Mouse (Mus musculus): ENCODE measurements around the gene Pax7. TPM values are rescaled to one million over a fixed set of nuclear protein-coding genes. Genes with fewer than 3 reads are reported as not detected.

Gene Pax7
- polyA plus RNA-seq, 1 experiment from 2014 or later: 0.90 TPM

DNA sequence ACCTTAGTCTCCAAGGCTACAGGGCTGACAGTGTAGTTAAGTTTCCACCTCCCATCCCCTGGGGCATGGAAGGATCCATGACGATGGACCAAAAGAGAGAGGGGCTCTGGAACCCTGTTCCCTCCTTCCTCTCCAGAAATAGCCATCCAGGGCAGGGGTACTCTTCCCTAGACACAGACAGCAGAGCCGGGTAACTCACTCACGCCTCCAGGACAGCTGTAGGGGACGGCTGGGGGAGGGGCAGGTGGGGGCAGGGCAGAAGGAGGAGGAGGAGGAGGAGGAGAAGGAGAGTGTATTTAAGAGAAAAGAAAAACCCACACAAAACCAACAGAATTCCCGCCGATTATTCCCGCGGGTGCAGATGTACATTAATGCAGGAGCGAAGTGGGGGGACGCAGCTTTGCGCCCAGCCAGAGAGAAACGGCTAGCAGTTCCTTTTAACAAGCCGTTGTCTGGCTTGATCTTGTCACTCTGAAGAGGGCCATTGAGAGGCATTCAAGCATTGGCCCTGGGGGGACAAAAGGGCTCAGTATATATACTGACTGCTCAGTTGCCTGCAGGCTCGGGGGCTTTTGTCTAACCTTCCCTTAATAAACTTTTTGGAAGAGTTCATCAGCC, 26.0 kb downstream of the Pax7 start:
- no peak overlapping the region for H3K4me3 ChIP-seq
- 0 out of 2 replicates have a peak overlapping the region, but pooled peaks have one; percentile 4 for H3K4me2 ChIP-seq (replicated peaks)
- H3K4me1 ChIP-seq: peaks cover 29% of the 10 kb centered on the region
- no peak overlapping the region for H3K9ac ChIP-seq
- no peak for ATAC-seq (ENCODE audit: low FRiP score, low read depth)
- no peaks in the 10 kb centered on the region for H3K9me3 ChIP-seq
- no peak overlapping the region for H3K27ac ChIP-seq
- no peaks in the 10 kb centered on the region for H3K36me3 ChIP-seq
- WGBS: 5% methylated on average over 14 of the region's 14 CpGs
- H3K27me3 ChIP-seq: peaks cover 94% of the 10 kb centered on the region

DNA sequence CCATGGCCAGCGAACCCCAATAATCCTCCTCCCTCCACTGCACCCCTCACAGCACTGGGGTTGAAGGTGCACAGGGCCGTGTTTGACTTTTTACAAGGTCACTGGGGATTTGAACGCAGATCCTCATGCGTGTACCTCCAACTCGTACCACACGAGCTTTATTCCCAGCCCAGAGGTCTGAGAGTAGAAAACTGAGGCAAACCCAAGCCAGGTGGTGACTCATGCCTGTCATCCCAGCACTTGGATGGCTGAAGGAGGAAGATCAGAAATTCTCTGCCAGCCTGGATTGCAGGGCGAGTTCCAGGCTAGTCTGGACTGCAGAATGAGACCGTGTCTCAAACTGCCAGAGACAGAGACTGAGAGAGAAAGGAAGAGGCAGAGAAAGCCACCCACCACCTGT, 28.4 kb downstream of the Pax7 start:
- Histone ChIP-seq H3K9ac (no peak overlapping the region), H3K4me2 (replicated peaks) (no peak overlapping the region), H3K36me3 (no peaks in the 10 kb centered on the region), H3K4me1 (peaks cover 18% of the 10 kb centered on the region), H3K4me3 (no peak overlapping the region), H3K27ac (no peak overlapping the region), H3K9me3 (no peaks in the 10 kb centered on the region), H3K27me3 (peaks cover 95% of the 10 kb centered on the region)
- no peak for ATAC-seq (ENCODE audit: low FRiP score, low read depth)
- WGBS: 67% methylated on average over 8 of the region's 8 CpGs

DNA sequence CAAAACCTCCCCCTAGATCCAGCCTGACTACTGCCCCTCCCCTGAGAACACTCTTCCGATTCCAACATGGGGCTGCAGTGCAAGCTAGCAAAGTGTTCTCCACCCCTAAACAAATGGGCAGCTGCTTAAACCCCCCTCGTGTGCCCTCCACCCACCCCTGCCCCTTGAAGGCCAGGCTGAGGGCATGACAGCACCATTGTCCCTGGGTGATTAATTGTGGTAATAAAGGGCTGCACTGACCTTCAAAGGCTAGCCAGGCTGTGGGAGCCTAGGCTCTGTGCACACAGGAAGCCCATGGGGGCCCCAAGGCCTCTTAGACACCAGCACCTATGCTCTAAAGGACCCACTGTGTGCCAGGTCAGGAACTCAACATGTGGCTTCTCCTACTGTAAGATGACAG, 29.3 kb downstream of the Pax7 start:
- Histone ChIP-seq H3K9me3 (no peaks in the 10 kb centered on the region), H3K4me1 (peaks cover 9% of the 10 kb centered on the region; the same call in 1 of the 2 replicates), H3K36me3 (no peaks in the 10 kb centered on the region), H3K27me3 (peaks cover 90% of the 10 kb centered on the region), H3K27ac (no peak overlapping the region), H3K4me3 (no peak overlapping the region), H3K9ac (no peak overlapping the region), H3K4me2 (replicated peaks) (no peak overlapping the region)
- WGBS: 2% methylated on average over 2 of the region's 2 CpGs
- no peak for ATAC-seq (ENCODE audit: low FRiP score, low read depth)

GRCm38 (mm10) chr4:139799436-139800100, 33.8 kb downstream of the Pax7 start:
- WGBS: 60% methylated on average over 10 of the region's 10 CpGs
- Histone ChIP-seq H3K4me2 (replicated peaks) (no peak overlapping the region), H3K4me1 (0 out of 2 replicates have a peak, but pooled peaks cover 12% of the 10 kb centered on the region), H3K9ac (no peak overlapping the region), H3K27me3 (peaks cover 89% of the 10 kb centered on the region), H3K9me3 (no peaks in the 10 kb centered on the region), H3K27ac (no peak overlapping the region), H3K4me3 (no peak overlapping the region), H3K36me3 (no peaks in the 10 kb centered on the region)
- no peak for ATAC-seq (ENCODE audit: low FRiP score, low read depth)

- no peak overlapping the region for H3K9ac ChIP-seq
- H3K4me1 ChIP-seq: 0 out of 2 replicates have a peak, but pooled peaks cover 12% of the 10 kb centered on the region
- H3K4me2 ChIP-seq (replicated peaks): no peak overlapping the region
- ATAC-seq (ENCODE audit: low FRiP score, low read depth): no peak
- no peak overlapping the region for H3K4me3 ChIP-seq
- 39% methylated on average over 4 of the region's 4 CpGs for WGBS
- no peak overlapping the region for H3K27ac ChIP-seq
- H3K27me3 ChIP-seq: peaks cover 82% of the 10 kb centered on the region
- H3K9me3 ChIP-seq: no peaks in the 10 kb centered on the region
- H3K36me3 ChIP-seq: no peaks in the 10 kb centered on the region
Measured at GRCm38 (mm10) chr4:139797344-139797743, 36.0 kb downstream of the Pax7 start.

DNA sequence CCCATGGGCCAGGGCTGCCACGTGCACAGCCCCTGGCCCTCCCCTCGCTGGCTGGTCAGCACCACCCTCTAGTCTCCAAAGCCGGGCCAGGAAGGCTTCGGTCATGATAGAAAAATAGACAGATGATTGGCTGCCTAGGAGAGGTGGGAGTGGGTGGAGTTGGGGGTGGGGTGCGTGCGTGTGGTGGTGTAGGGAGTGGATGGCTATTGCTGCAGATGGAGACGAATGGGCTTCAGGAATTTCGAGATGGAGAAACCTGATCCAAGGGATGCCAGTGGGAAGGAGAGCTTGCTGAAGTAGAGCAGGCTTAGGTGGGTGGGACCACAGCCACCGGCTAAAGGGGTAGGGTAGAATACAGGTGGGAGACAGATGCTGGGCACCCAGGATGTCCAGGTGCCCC, 37.2 kb downstream of the Pax7 start:
- ATAC-seq (ENCODE audit: low FRiP score, low read depth): no peak

GRCm38 (mm10) chr4:139791168-139791567, 42.2 kb downstream of the Pax7 start:
- Histone ChIP-seq H3K4me2 (replicated peaks) (no peak overlapping the region), H3K9ac (no peak overlapping the region), H3K27ac (no peak overlapping the region), H3K4me1 (peaks cover 17% of the 10 kb centered on the region; the same call in 1 of the 2 replicates), H3K4me3 (no peak overlapping the region), H3K36me3 (no peaks in the 10 kb centered on the region), H3K9me3 (no peaks in the 10 kb centered on the region), H3K27me3 (peaks cover 81% of the 10 kb centered on the region)
- no peak for ATAC-seq (ENCODE audit: low FRiP score, low read depth)
- WGBS: 30% methylated on average over 8 of the region's 8 CpGs

More for the DNA sequence above, 37.2 kb downstream of the Pax7 start:
- 8% methylated on average over 9 of the region's 9 CpGs for WGBS
- Histone ChIP-seq H3K9ac (no peak overlapping the region), H3K4me2 (replicated peaks) (no peak overlapping the region; the same call in 1 of the 2 replicates), H3K27me3 (peaks cover 81% of the 10 kb centered on the region), H3K27ac (no peak overlapping the region), H3K9me3 (no peaks in the 10 kb centered on the region), H3K4me3 (no peak overlapping the region), H3K36me3 (no peaks in the 10 kb centered on the region), H3K4me1 (peaks cover 20% of the 10 kb centered on the region; the same call in 1 of the 2 replicates)

GRCm38 (mm10) chr4:139789772-139790171, 43.6 kb downstream of the Pax7 start:
- ATAC-seq (ENCODE audit: low FRiP score, low read depth): no peak
- no peaks in the 10 kb centered on the region for H3K36me3 ChIP-seq
- H3K27ac ChIP-seq: no peak overlapping the region
- peaks cover 10% of the 10 kb centered on the region; the same call in 1 of the 2 replicates for H3K4me1 ChIP-seq
- H3K4me2 ChIP-seq (replicated peaks): no peak overlapping the region
- 81% methylated on average over 7 of the region's 7 CpGs for WGBS
- no peaks in the 10 kb centered on the region for H3K9me3 ChIP-seq
- H3K27me3 ChIP-seq: peaks cover 77% of the 10 kb centered on the region
- H3K9ac ChIP-seq: no peak overlapping the region
- no peak overlapping the region for H3K4me3 ChIP-seq

DNA sequence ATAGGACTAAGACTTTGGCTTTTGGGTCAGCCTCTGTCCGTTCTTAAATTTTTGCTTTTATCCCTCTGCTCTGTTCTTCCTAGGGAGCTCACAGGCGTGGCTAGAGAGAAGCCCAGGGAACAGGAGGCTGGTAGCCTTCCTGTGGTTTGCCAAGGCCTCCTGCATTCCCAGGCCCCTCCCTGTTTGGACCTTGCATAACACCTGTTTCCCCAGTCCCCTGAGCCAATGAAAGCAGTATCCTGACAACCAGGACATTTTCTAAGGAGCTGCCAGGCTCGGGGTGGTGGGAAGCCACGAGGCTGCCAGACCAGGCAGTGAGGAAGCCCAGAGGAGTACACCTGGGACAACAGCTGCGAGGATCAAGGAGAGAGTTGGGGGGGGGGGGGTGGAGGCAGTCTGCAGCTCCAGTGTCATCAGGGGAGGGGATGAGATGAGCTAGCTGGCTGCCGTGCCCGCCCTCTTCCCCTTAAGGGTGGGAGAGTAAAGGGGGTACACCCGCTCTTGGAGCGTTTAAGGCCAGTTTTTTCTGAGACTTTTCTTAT, 50.3 kb downstream of the Pax7 start:
- no peak overlapping the region for H3K27ac ChIP-seq
- H3K36me3 ChIP-seq: no peaks in the 10 kb centered on the region
- H3K9me3 ChIP-seq: no peaks in the 10 kb centered on the region
- no peak overlapping the region for H3K4me3 ChIP-seq
- 36% methylated on average over 9 of the region's 9 CpGs for WGBS
- no peak overlapping the region for H3K4me2 ChIP-seq (replicated peaks)
- no peak overlapping the region for H3K9ac ChIP-seq
- H3K27me3 ChIP-seq: peaks cover 85% of the 10 kb centered on the region
- H3K4me1 ChIP-seq: peaks cover 3% of the 10 kb centered on the region; the same call in 1 of the 2 replicates
- ATAC-seq (ENCODE audit: low FRiP score, low read depth): no peak

GRCm38 (mm10) chr4:139771125-139771631, 62.1 kb downstream of the Pax7 start:
- Histone ChIP-seq H3K9me3 (no peaks in the 10 kb centered on the region), H3K4me3 (no peak overlapping the region), H3K27ac (no peak overlapping the region), H3K36me3 (no peaks in the 10 kb centered on the region), H3K4me1 (peaks cover 13% of the 10 kb centered on the region; the same call in 1 of the 2 replicates), H3K9ac (no peak overlapping the region), H3K4me2 (replicated peaks) (no peak overlapping the region), H3K27me3 (peaks cover 86% of the 10 kb centered on the region)
- 9% methylated on average over 9 of the region's 9 CpGs for WGBS
- ATAC-seq (ENCODE audit: low FRiP score, low read depth): peak; percentile 73

GRCm38 (mm10) chr4:139767823-139768222, 65.5 kb downstream of the Pax7 start:
- Histone ChIP-seq H3K4me1 (peaks cover 18% of the 10 kb centered on the region; the same call in 1 of the 2 replicates), H3K36me3 (no peaks in the 10 kb centered on the region), H3K27me3 (peaks cover 98% of the 10 kb centered on the region), H3K4me3 (no peak overlapping the region), H3K9me3 (no peaks in the 10 kb centered on the region), H3K27ac (no peak overlapping the region), H3K4me2 (replicated peaks) (no peak overlapping the region), H3K9ac (no peak overlapping the region)
- no peak for ATAC-seq (ENCODE audit: low FRiP score, low read depth)
- 35% methylated on average over 5 of the region's 5 CpGs for WGBS

- Histone ChIP-seq H3K27me3 (peaks cover 99% of the 10 kb centered on the region), H3K9me3 (no peaks in the 10 kb centered on the region), H3K4me1 (peaks cover 20% of the 10 kb centered on the region; the same call in 1 of the 2 replicates), H3K36me3 (no peaks in the 10 kb centered on the region), H3K9ac (no peak overlapping the region; the same call in 1 of the 2 replicates), H3K4me2 (replicated peaks) (no peak overlapping the region), H3K27ac (no peak overlapping the region), H3K4me3 (no peak overlapping the region)
- ATAC-seq (ENCODE audit: low FRiP score, low read depth): no peak
- 6% methylated on average over 18 of the region's 18 CpGs for WGBS
Measured at GRCm38 (mm10) chr4:139767115-139767718, 66.1 kb downstream of the Pax7 start.

All from limb, embryonic 13.5 days (tissue).